Mouse (Mus musculus) adrenal gland, postnatal 4 days (tissue): Measurements from ENCODE around the gene Lrp2. TPM values are rescaled to one million over a fixed set of nuclear protein-coding genes. Genes with fewer than 3 reads are reported as not detected.

Source experiments
- DNase-seq, 2 experiments: peaks; one replicate each; pipeline ENCODE4 v3.0.0; 2021 to 2022; ENCODE audit warnings: low spot score in 2 of 2, mixed read lengths in 2 of 2
- total RNA-seq, 2 experiments: library from RNA; stranded (reverse); gene quantifications; 2 replicates each; pipeline ENCODE4 v1.2.3; 2021

Lrp2 gene
- total RNA-seq, 2 experiments from 2014 or later, result 2.0 to 40.1 TPM

DNA sequence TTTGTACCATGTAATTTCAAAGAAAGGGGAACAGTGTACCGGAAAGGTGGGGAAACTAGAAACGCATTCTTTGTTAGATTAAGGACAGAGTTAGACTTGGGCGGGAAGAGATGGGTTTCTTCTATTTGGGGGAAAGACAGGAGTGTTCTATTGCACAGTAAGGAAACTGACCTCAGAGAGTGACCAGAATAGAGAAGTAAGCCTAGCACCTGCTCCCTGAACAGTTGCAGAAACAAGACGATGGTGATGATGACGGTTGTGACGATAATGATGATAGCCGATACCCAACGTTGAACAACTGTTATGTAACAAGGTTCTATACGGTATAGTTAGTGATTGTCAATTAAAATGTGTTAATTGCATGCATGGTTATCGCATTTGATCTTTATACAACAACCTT lies 171.3 kb downstream of the Lrp2 start:
- no peak for DNase-seq

GRCm38 (mm10) chr2:69405692-69406091 lies 180.2 kb downstream of the Lrp2 start:
- DNase-seq, result no peak

DNA sequence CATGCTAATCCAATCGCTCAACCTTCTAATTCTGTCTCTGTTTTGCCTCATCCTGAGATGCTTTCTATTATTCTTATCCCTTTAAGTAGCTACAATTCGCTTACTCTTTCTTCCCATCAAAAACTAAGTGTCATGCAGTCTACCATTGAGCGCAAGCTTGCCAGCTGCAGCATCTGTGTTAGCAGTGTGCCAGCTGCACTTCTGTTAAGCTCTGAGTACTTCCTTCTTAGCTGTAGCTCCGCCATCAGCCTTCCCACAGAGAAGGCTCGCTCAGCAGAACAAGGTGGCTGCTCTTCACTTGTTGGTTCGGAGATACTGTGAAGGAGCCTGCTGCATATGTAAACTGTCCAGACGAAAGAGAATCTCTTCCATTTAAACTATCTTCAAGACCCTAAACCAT lies 183.6 kb downstream of the Lrp2 start:
- DNase-seq, result no peak

- no peak for DNase-seq
Measured at GRCm38 (mm10) chr2:69401891-69402290, 184.0 kb downstream of the Lrp2 start.

- DNase-seq, result no peak
Measured at GRCm38 (mm10) chr2:69400866-69401604, 184.8 kb downstream of the Lrp2 start.

DNA sequence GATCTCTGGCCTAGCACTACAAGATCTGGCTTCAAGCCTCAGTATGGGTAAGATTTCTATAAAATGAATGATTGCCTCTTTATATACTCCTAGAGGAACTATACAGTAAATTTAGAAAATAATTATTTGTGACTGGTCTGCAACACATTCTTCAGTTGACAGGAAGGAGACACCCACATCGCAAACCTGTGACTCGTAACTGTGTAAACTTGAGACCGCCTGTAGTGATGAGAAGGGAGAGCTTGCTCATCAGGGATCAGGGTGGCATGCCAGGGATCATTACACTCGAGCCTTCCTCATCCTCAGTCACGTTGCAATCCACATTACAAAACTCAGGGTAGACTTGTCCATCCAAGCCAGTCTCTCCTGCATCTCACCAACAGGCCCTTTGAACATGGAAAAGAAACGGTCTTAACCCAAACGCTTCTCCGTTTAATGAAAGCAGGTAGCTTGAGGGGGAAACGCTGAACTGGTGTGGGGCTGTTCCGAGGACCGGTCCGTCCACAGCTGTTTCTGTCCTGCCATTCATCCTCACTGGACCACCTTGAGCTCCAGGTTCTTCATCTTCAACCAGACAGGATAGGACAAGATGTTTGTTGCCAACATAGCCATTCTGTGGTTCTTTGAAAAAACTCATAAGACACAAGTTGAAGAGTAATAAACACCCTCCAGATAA lies 189.0 kb downstream of the Lrp2 start:
- DNase-seq, result no peak

- DNase-seq, result no peak
Measured at GRCm38 (mm10) chr2:69395597-69396248, 190.1 kb downstream of the Lrp2 start.

GRCm38 (mm10) chr2:69393947-69394346 lies 191.9 kb downstream of the Lrp2 start:
- DNase-seq, result no peak

DNA sequence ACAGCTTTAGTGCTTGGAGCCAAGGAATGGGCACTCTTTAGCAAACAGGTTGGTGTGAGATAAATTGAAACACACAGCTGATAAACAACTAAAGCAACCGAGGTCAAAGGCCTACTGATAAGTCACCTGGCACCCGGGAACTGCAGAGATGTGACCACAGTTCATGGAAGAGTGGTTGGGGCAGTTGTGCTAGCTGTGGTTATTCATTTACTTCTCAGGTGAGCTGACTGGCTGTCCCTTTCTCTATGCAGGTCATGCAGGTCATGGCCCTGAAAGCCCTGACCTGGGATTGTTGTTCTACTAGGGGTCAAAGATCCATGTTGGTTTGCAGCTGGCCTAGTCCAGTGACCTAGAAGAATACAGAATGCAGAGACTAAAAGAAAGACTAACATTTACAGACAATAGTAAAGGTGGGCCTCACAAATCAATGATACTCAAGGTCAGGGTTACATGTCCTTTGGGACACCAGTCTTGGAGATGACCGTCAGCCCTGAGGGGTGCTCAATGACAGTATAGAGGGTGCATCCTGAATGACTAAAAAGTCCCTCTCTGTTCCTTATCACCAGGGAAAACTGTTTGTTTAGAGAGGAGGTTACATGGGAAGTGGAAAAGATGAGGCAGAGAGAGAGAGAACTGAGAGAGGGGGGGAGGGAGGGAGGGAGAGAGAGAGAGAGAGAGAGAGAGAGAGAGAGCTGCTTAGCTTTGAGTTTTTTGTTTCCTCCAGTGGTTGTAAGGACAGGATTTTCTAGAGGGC lies 199.6 kb downstream of the Lrp2 start:
- no peak for DNase-seq

- no peak for DNase-seq
Measured at GRCm38 (mm10) chr2:69382838-69383237, 203.0 kb downstream of the Lrp2 start.

- DNase-seq, result no peak
Measured at GRCm38 (mm10) chr2:69381740-69382139, 204.1 kb downstream of the Lrp2 start.

- no peak for DNase-seq
Measured at GRCm38 (mm10) chr2:69380281-69380680, 205.6 kb downstream of the Lrp2 start, which contains the start of gene Dhrs9. Gene Dhrs9, plus strand, starts transcription at chr2:69380445.

GRCm38 (mm10) chr2:69379801-69380200 lies 206.1 kb downstream of the Lrp2 start:
- DNase-seq, result no peak

DNA sequence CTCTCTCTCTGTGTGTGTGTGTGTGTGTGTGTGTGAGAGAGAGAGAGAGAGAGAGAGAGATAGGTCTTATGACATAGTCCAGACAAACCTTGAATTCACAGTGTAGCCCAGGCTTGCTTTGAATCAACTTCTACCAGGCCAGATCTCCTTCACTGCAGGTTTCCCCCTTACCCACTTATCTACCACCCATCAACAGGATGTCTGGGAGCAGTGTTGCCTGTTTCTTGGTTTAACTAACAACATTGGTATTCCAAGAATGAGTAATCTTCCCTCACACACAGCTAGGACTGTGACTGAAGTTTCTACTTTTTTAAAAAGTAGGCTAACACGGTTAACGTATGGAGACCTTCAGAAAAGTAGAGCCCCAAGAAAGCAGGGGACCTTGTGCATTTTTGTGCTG lies 209.1 kb downstream of the Lrp2 start:
- no peak for DNase-seq

Other genes with a start within 250 kb of the Lrp2 start
- gene Abcb11, start 243.4 kb downstream of the Lrp2 start, total RNA-seq, result 10 to 100 TPM in 1 of 2 experiments, under 1 TPM in 1; 0.34 to 16.5 TPM
- gene Dhrs9, start 205.6 kb downstream of the Lrp2 start, total RNA-seq, result 1 to 10 TPM in 1 of 2 experiments, under 1 TPM in 1; 0.78 to 1.4 TPM
- 10 to 100 TPM; 11.1 to 11.7 TPM for gene Bbs5, start 61.1 kb upstream of the Lrp2 start, total RNA-seq
- gene Klhl41, start 84.1 kb upstream of the Lrp2 start, total RNA-seq, result 10 to 100 TPM in 1 of 2 experiments, 1 to 10 TPM in 1; 5.2 to 18.0 TPM
- gene Fastkd1, start 127.5 kb upstream of the Lrp2 start, total RNA-seq, result 10 to 100 TPM; 23.4 to 26.9 TPM
- gene Ppig, start 136.5 kb upstream of the Lrp2 start, total RNA-seq, result 10 to 100 TPM; 89.5 to 95.0 TPM
- gene Ccdc173, start 203.5 kb upstream of the Lrp2 start, total RNA-seq, result 1 to 10 TPM; 2.7 to 3.0 TPM
- gene Phospho2, start 203.6 kb upstream of the Lrp2 start, total RNA-seq, result 10 to 100 TPM; 14.7 to 17.4 TPM
- gene Klhl23, start 235.9 kb upstream of the Lrp2 start, total RNA-seq, result 10 to 100 TPM; 25.8 to 26.8 TPM